Mouse (Mus musculus) B cell, adult 67 days (primary cell): ENCODE measurements around the gene Ska2. TPM values are rescaled to one million over a fixed set of nuclear protein-coding genes. Genes with fewer than 3 reads are reported as not detected.

Experiments
- total RNA-seq, 2 experiments: library from RNA; stranded (reverse); gene quantifications; 4 replicates each; pipeline ENCODE4 v1.2.4; 2023

The Ska2 gene
- 1 to 10 TPM; 8.2 to 9.4 TPM for total RNA-seq

GRCm38 (mm10) chr11:87108755-87109518 lies at the start of gene Ska2:
TSS of gene Ska2 (plus strand) at chr11:87109234.

GRCm38 (mm10) chr11:87073866-87074440 lies 35.1 kb upstream of the Ska2 start, which contains the start of gene Gdpd1:
TSS of gene Gdpd1 (minus strand) at chr11:87074062.

GRCm38 (mm10) chr11:87086290-87086984 lies 22.6 kb upstream of the Ska2 start, which contains the start of gene Smg8:
TSS of gene Smg8 (minus strand) at chr11:87086774.

GRCm38 (mm10) chr11:87108409-87108754 lies 652 bp upstream of the Ska2 start, which contains the start of gene Prr11:
TSS of gene Prr11 (minus strand) at chr11:87108708.

GRCm38 (mm10) chr11:87126824-87127816 lies 18.1 kb downstream of the Ska2 start, which contains the start of gene Trim37:
TSS of gene Trim37 (plus strand) at chr11:87127077.

Other genes with a start within 250 kb of the Ska2 start
- 1 to 10 TPM; 4.0 to 5.7 TPM for gene Ypel2, start 115.5 kb upstream of the Ska2 start, total RNA-seq
- not detected for gene Gdpd1, start 35.2 kb upstream of the Ska2 start, total RNA-seq
- gene Smg8, start 22.5 kb upstream of the Ska2 start, total RNA-seq: 10 to 100 TPM; 27.5 to 27.8 TPM
- gene Prr11, start 526 bp upstream of the Ska2 start, total RNA-seq: 1 to 10 TPM in 1 of 2 experiments, under 1 TPM in 1; 0.80 to 1.1 TPM
- 10 to 100 TPM; 12.4 to 12.8 TPM for gene Trim37, start 17.8 kb downstream of the Ska2 start, total RNA-seq
- gene Ppm1e, start 249.8 kb downstream of the Ska2 start, total RNA-seq: 1 to 10 TPM; 7.1 to 9.6 TPM